Mouse (Mus musculus): ENCODE measurements around the gene Dlst. TPM values are rescaled to one million over a fixed set of nuclear protein-coding genes. Genes with fewer than 3 reads are reported as not detected.

Dlst gene
- total RNA-seq, 4 experiments from 2014 or later: 236 to 267 (median 263) TPM

DNA sequence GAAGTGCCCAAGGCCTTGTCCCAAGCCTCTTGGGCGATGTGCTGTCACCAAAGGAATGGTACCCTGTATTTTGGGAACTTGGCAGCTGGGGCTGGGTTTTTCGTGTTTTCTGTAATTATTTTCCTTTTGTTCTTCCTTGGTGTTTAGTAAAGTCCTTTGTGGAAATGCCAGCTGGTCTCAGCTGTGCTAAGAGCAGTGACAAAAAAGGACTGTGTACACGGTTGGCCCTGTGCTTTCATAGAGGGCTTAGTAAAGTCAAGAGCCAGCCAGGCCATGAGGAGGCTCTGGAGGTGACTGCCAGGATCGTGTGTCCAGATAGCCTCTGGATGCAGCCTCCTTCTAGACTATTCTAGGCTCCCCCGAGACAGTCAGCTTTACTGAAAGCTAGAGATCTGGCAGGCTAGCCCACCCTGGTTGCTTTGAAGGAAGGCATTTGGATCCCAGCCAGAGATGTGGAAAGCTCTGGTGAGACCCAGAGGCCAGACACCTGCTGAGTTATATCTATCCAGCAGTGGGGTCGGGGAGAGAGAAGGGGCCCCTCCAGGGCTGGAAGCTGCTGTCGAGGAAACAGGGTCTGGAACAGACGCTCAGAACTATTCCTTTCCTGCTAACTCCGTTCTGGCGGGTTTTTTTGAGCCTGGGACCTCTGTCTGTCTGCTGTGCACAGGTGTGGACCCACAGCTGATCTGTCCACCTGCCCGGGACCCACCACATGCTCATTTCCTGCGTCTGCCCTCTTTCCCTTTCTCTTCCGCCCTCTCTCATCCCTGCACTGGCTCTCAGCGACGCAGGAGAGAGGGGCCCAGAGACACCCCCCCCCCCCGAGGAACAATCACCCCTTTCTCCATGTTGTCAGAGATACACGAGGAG lies 71.1 kb downstream of the Dlst start:
- no peak for DNase-seq (ENCODE audit: low spot score in 2 of 2)

- no peak for DNase-seq (ENCODE audit: low spot score in 2 of 2)
Observed at GRCm38 (mm10) chr12:85182345-85182643, 71.7 kb downstream of the Dlst start.

DNA sequence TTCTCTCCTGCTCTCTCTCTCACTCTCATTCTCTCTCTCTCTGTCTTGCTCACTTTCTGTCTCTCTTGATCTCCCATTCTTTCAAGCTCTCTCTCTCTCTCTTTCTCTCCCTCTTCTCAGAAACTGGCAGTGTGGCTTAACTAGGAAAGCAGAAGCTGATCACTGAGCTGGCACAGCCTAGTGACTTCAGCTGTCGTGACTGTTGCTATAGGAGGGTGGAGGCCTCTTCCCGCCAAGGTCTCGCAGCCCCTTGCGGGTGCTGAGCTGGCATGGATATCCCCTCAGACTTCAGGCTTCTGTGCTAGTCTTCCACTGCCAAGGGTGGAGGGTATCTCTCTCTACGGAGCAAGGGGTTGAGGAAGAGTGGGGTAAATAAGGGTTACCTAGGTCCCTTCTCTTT lies 72.3 kb downstream of the Dlst start:
- no peak for DNase-seq (ENCODE audit: low spot score in 2 of 2)

DNA sequence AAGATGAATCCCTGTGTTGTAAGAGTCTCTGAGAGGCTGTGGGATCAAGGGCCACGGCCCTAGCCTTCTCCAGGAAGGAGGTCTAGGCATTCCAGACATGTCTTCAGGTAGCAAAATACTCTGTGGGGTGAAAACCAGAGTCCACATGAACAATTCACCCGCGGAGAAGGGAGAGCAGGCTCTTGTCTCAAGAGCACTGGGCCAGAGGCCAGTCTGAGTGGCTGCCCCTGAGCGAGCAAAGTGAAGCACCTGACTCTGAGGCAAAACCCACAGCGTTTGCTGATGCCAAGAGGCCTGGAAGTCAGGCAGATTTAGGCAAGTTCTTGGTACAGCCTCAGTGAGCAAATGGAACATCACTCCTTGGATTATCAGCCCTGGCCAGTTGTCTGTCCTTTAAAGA lies 73.5 kb downstream of the Dlst start:
- no peak for DNase-seq (ENCODE audit: low spot score in 2 of 2)

Other genes starting within 250 kb of the Dlst start
- gene Ltbp2, start 234.3 kb upstream of the Dlst start, total RNA-seq (2022): 1 to 10 TPM; 1.6 to 3.1 (median 2.4) TPM
- gene Fcf1, start 139.9 kb upstream of the Dlst start, total RNA-seq (2022): 10 to 100 TPM; 26.7 to 29.8 (median 28.0) TPM
- 10 to 100 TPM; 27.0 to 28.3 (median 27.9) TPM for gene Arel1, start 139.9 kb upstream of the Dlst start, total RNA-seq (2022)
- 10 to 100 TPM; 11.2 to 17.5 (median 15.3) TPM for gene Ylpm1, start 114.5 kb upstream of the Dlst start, total RNA-seq (2022)
- 1 to 10 TPM; 2.0 to 3.3 (median 2.6) TPM for gene Prox2, start 74 bp upstream of the Dlst start, total RNA-seq (2022)
- under 1 TPM; 0.31 to 0.46 (median 0.32) TPM for gene Rps6kl1, start 40.4 kb downstream of the Dlst start, total RNA-seq (2022)
- gene Pgf, start 67.0 kb downstream of the Dlst start, total RNA-seq (2022): 1 to 10 TPM in 3 of 4 experiments, under 1 TPM in 1; 0.70 to 2.1 (median 1.5) TPM
- gene Eif2b2, start 108.6 kb downstream of the Dlst start, total RNA-seq (2022): 10 to 100 TPM; 50.2 to 68.0 (median 60.0) TPM
- 10 to 100 TPM; 10.8 to 12.1 (median 11.7) TPM for gene Mlh3, start 159.8 kb downstream of the Dlst start, total RNA-seq (2022)
- 10 to 100 TPM; 53.5 to 69.6 (median 58.9) TPM for gene Acyp1, start 177.6 kb downstream of the Dlst start, total RNA-seq (2022)
- 1 to 10 TPM; 1.6 to 2.2 (median 1.8) TPM for gene Zc2hc1c, start 177.8 kb downstream of the Dlst start, total RNA-seq (2022)
- 100 to 1,000 TPM; 114 to 164 (median 126) TPM for gene Nek9, start 228.5 kb downstream of the Dlst start, total RNA-seq (2022)